Mouse (Mus musculus): Measurements from ENCODE around the gene Gm2035. TPM values are rescaled to one million over a fixed set of nuclear protein-coding genes. Genes with fewer than 3 reads are reported as not detected.
"Not testable (repeated sequence)": the region's sequence is repeated elsewhere in the genome, so short reads cannot be mapped to it uniquely, and the experiment has no call there.

The Gm2035 gene
- polyA plus RNA-seq (2014; fragmentation: Nextera tagmentation; extraction: Ambion mirVana) = not detected in 2 replicates

DNA sequence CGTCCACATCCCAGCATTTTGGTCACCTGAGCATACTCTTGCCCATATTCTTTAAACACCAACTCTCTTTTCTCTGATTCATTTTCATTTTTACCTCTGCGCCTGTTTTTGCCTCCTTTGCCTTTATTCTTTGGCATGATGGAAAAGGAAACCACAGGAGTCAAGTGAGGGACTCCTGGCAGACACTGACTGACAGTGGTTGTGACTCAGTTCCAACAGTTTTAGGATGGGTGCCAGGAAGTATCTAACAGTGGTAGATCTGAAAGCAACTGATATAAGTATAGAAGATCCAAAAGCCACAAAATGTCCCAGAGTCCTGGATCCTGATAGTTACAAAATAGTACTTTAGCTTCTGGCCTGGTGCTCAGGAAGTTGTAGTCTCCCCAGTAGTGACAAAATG lies at the start of gene Gm2035:
Gene Gm2035 (minus strand): TSS at position 137 of the 400 bp plus-strand sequence.
- not testable (repeated sequence) for H3K36me3 ChIP-seq (ENCODE audit: control insufficient read depth, insufficient read depth, low read length); DNase-seq (ENCODE audit: low spot score); H3K9ac ChIP-seq (ENCODE audit: low read length); H3K9me3 ChIP-seq (ENCODE audit: control insufficient read depth, low read length); H3K4me1 ChIP-seq (replicated peaks; ENCODE audit: control insufficient read depth, insufficient read depth, low read length); H3K27ac ChIP-seq (ENCODE audit: low read depth, low read length); H3K4me3 ChIP-seq (ENCODE audit: low read depth, low read length); ATAC-seq (replicated peaks; ENCODE audit: low FRiP score); H3K4me2 ChIP-seq (ENCODE audit: low read depth, low read length, severe bottlenecking); H3K27me3 ChIP-seq (ENCODE audit: control insufficient read depth, insufficient read depth, low read length)
- 85% methylated on average over 2 of the region's 2 CpGs for WGBS

GRCm38 (mm10) chr12:87953780-87954179 lies 34.1 kb upstream of the Gm2035 start, which contains the start of gene Gm2042:
Gene Gm2042, plus strand, starts transcription at chr12:87954080.
- DNase-seq (ENCODE audit: low spot score) = not testable (repeated sequence)

GRCm38 (mm10) chr12:87895070-87895469 lies 24.6 kb downstream of the Gm2035 start, which contains the start of gene Gm2022:
Gene Gm2022, plus strand, starts transcription at chr12:87895370.
- H3K27me3 ChIP-seq (ENCODE audit: control insufficient read depth, insufficient read depth, low read length); H3K9me3 ChIP-seq (ENCODE audit: control insufficient read depth, low read length); H3K27ac ChIP-seq (ENCODE audit: low read depth, low read length); H3K4me3 ChIP-seq (ENCODE audit: low read depth, low read length); H3K36me3 ChIP-seq (ENCODE audit: control insufficient read depth, insufficient read depth, low read length); H3K4me1 ChIP-seq (replicated peaks; ENCODE audit: control insufficient read depth, insufficient read depth, low read length); ATAC-seq (replicated peaks; ENCODE audit: low FRiP score); H3K4me2 ChIP-seq (ENCODE audit: low read depth, low read length, severe bottlenecking); H3K9ac ChIP-seq (ENCODE audit: low read length); DNase-seq (ENCODE audit: low spot score): not testable (repeated sequence)
- WGBS = 100% methylated on average over 1 of the region's 1 CpGs

More at GRCm38 (mm10) chr12:87953780-87954179, 34.1 kb upstream of the Gm2035 start, which contains the start of gene Gm2042:
- not testable (repeated sequence) for H3K27me3 ChIP-seq (ENCODE audit: control insufficient read depth, insufficient read depth, low read length); H3K27ac ChIP-seq (ENCODE audit: low read depth, low read length); H3K9ac ChIP-seq (ENCODE audit: low read length); H3K4me3 ChIP-seq (ENCODE audit: low read depth, low read length); H3K4me2 ChIP-seq (ENCODE audit: low read depth, low read length, severe bottlenecking); H3K9me3 ChIP-seq (ENCODE audit: control insufficient read depth, low read length); ATAC-seq (replicated peaks; ENCODE audit: low FRiP score); H3K36me3 ChIP-seq (ENCODE audit: control insufficient read depth, insufficient read depth, low read length); H3K4me1 ChIP-seq (replicated peaks; ENCODE audit: control insufficient read depth, insufficient read depth, low read length)
- 86% methylated on average over 2 of the region's 2 CpGs for WGBS

DNA sequence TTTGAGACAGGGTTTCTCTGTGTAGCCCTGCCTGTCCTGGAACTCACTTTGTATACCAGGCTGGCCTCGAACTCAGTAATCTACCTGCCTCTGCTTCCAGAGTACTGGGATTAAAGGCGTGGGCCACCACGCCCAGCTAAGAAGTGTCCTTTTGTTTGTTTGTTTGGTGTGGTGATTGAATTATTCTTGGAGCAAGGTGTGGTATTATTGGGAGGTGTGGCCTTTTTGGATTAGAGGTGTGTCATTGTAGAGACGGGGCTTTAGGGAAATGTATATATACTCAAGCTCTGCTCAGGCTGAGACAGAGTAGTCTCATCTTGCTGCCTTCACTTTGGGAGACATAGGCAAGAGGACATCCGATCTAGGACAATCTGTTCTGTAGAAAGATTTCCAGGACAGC lies 45.9 kb downstream of the Gm2035 start, which contains the start of gene Gm2016:
Gene Gm2016 (plus strand): TSS at position 301 of the 400 bp plus-strand sequence.
- not testable (repeated sequence) for H3K4me3 ChIP-seq (ENCODE audit: low read depth, low read length); H3K27me3 ChIP-seq (ENCODE audit: control insufficient read depth, insufficient read depth, low read length); H3K9me3 ChIP-seq (ENCODE audit: control insufficient read depth, low read length); H3K4me1 ChIP-seq (replicated peaks; ENCODE audit: control insufficient read depth, insufficient read depth, low read length); H3K27ac ChIP-seq (ENCODE audit: low read depth, low read length); DNase-seq (ENCODE audit: low spot score); H3K4me2 ChIP-seq (ENCODE audit: low read depth, low read length, severe bottlenecking); H3K9ac ChIP-seq (ENCODE audit: low read length); H3K36me3 ChIP-seq (ENCODE audit: control insufficient read depth, insufficient read depth, low read length); ATAC-seq (replicated peaks; ENCODE audit: low FRiP score)
- WGBS = 90% methylated on average over 5 of the region's 5 CpGs

Other genes with a start within 250 kb of the Gm2035 start
- gene Gm21319, start 144.1 kb downstream of the Gm2035 start, polyA plus RNA-seq (2014; fragmentation: Nextera tagmentation; extraction: Ambion mirVana) = not detected in 2 replicates
- not detected in 2 replicates for gene Gm21936, start 124.3 kb downstream of the Gm2035 start, polyA plus RNA-seq (2014; fragmentation: Nextera tagmentation; extraction: Ambion mirVana)
- not detected in 2 replicates for gene BB287469, start 103.3 kb downstream of the Gm2035 start, polyA plus RNA-seq (2014; fragmentation: Nextera tagmentation; extraction: Ambion mirVana)
- gene Gm2001, start 77.5 kb downstream of the Gm2035 start, polyA plus RNA-seq (2014; fragmentation: Nextera tagmentation; extraction: Ambion mirVana) = not detected in 2 replicates
- gene Gm2016, start 45.8 kb downstream of the Gm2035 start, polyA plus RNA-seq (2014; fragmentation: Nextera tagmentation; extraction: Ambion mirVana) = not detected in 2 replicates
- not detected in 2 replicates for gene Gm2022, start 24.5 kb downstream of the Gm2035 start, polyA plus RNA-seq (2014; fragmentation: Nextera tagmentation; extraction: Ambion mirVana)
- not detected in 2 replicates for gene Gm2042, start 34.2 kb upstream of the Gm2035 start, polyA plus RNA-seq (2014; fragmentation: Nextera tagmentation; extraction: Ambion mirVana)
- not detected in 2 replicates for gene Gm2075, start 92.0 kb upstream of the Gm2035 start, polyA plus RNA-seq (2014; fragmentation: Nextera tagmentation; extraction: Ambion mirVana)
- gene Gm6803, start 98.9 kb upstream of the Gm2035 start, polyA plus RNA-seq (2014; fragmentation: Nextera tagmentation; extraction: Ambion mirVana) = not detected in 2 replicates
- not detected in 2 replicates for gene Gm2056, start 107.1 kb upstream of the Gm2035 start, polyA plus RNA-seq (2014; fragmentation: Nextera tagmentation; extraction: Ambion mirVana)
- gene Gm16368, start 163.8 kb upstream of the Gm2035 start, polyA plus RNA-seq (2014; fragmentation: Nextera tagmentation; extraction: Ambion mirVana) = not detected in 2 replicates

All from forebrain, embryonic 11.5 days (tissue).